Mouse (Mus musculus) embryo, embryonic 10 days (tissue): ENCODE results near the gene Camkk1.
A peak's percentile ranks its signal among the peaks of the same experiment; 100 is the strongest.

Source experiments
- DNase-seq: peaks from one replicate; pipeline ENCODE4 v3.0.0-alpha.2; 2015; ENCODE audit warnings: low spot score

Gene Camkk1

GRCm38 (mm10) chr11:73057701-73058100 is 38.9 kb downstream of the Camkk1 start:
- no peak for DNase-seq

GRCm38 (mm10) chr11:73059630-73060029 is 40.8 kb downstream of the Camkk1 start:
- no peak for DNase-seq

DNA sequence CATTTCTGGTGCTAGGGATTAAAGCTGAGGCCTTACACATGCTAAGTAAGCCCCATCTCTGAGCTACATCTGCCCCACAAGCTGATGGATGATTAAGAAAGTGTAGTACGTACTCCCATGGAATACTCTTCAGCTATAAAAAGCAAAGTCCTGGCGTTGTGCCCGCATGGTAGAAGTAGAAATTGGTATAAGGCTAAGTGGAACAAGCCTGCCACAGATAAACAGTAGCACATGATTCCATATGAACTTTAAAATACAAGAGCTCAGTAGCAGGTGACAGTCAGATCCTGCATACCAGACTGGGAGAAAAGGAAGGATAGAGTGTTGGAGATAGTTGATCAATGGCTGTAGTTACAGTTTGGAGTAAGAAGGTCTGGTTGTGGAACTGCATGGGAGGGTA is 42.6 kb downstream of the Camkk1 start:
- DNase-seq, result no peak

- peak; percentile 47 for DNase-seq
Observed at GRCm38 (mm10) chr11:73071839-73072238, 53.0 kb downstream of the Camkk1 start.

- DNase-seq, result no peak
Observed at GRCm38 (mm10) chr11:73076295-73076694, 57.5 kb downstream of the Camkk1 start.

- DNase-seq, result no peak
Observed at GRCm38 (mm10) chr11:73076733-73077132, 57.9 kb downstream of the Camkk1 start.

- DNase-seq, result no peak
Observed at GRCm38 (mm10) chr11:73077211-73077720, 58.5 kb downstream of the Camkk1 start.

GRCm38 (mm10) chr11:73078615-73079014 is 59.8 kb downstream of the Camkk1 start:
- no peak for DNase-seq

DNA sequence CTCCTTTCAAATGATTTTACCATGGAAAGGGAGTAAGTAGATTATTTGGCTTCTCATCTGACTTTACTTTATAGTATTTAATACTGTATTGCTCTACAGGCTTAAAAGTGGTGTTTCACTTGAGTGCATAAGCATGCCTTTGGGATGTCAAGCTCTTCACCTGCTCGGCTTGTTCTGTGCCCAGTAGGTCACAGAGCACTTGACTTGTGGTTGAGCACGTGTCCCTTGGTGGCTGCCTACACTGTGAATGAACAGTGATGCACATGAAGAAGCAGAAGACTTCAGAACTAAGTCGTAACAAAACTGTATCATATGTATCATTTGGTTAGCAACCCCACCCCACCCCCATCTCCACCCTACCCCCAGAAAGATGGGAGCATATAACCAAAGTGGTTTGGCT is 61.5 kb downstream of the Camkk1 start:
- DNase-seq, result no peak

DNA sequence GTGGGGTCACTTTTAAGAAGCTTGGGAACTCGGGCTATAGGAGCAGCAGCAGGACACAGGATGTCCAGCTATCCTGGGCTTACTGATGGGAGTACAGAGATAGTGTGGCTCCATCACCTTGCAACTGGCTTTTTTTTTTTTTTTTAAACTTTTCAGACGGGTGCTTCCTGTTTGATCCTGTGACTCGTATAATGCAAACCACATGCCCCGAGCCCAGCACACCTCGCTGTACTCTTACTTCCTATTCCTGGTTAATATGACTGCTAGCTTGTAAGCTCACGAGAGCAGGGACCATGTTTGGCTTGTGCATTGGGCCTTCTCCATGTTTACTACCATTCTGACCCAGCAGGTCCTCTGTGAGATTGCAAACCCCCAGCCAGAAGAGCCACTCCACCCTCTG is 65.5 kb downstream of the Camkk1 start:
- DNase-seq, result no peak

DNA sequence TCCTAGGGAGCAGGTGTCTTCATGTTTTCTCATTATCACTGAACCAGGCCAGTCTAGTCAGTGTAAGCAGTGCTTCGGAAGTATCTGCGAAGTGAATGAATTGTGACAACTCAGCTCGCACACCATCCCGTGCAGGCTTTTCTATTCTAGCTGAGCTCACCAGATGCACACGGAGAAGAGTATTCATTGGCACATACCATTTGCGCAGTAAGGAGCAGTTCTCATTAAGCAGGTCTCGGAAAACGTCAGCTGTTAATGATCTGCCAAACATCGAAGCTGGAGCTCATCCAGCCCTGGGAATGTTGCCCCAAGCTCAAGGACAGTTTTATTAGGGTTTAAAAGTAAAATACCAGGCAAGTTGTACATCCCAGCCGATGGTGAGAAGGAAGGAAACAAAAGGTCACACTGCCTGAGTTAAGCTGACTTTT is 66.0 kb downstream of the Camkk1 start:
- DNase-seq, result no peak

DNA sequence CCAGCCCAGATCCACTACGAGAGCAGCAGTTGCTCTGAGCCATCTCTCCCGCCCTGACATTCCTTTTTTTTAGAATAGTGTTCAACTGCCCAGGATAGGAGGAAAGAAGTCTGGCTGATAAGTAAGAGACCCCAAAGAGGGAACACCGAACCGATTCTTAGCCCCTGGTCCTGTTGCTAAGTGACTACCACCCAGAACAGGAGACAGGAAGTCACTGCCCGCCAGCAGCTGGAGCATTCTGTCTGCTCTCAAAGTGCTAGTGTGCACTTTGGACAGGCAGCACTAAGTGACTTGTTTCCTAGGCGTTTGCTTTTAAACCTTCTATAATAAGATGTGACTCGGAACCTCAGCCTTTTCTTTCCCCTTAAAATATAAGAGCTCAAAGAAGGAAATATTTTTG is 66.6 kb downstream of the Camkk1 start:
- no peak for DNase-seq

DNA sequence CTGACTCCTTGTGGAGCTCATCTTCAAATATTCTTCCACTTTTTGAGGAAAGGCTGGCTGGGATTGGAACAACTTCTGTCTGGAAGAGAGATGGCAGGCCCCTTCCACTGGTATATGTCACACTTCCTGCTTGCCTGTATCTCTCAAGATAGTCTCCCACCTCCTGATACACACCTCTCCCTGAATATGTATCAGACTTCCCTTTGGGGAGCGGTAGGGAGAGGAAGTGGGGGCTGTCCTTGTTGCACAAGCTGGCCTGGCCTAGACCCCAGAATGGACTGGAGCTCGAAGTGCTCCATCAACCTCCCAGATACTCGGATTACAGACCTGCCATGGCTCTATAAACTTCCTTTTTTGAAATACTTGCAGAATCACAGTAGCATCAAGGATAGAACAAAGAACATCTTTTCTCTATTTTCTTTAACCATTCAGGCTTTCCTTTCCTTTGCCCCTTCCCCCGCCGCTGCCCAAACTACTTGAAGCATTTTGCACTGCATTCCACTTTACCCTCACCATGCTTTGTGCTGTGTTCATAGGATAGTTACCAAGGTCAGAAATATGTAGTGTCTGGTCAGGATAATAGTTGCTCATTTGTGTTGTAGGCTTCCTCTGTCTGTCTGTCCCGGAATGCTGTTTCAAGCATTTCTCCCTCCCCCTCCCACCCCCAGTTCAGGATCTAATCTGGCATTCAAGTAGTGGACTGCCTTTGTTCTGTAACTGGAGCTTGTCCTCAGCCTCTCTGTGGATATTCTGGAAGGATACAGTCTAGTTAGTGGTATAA is 69.1 kb downstream of the Camkk1 start:
- DNase-seq, result no peak

- no peak for DNase-seq
Observed at GRCm38 (mm10) chr11:73090283-73090682, 71.5 kb downstream of the Camkk1 start, which contains the start of gene Itgae. Itgae (plus strand) TSS chr11:73090583.

DNA sequence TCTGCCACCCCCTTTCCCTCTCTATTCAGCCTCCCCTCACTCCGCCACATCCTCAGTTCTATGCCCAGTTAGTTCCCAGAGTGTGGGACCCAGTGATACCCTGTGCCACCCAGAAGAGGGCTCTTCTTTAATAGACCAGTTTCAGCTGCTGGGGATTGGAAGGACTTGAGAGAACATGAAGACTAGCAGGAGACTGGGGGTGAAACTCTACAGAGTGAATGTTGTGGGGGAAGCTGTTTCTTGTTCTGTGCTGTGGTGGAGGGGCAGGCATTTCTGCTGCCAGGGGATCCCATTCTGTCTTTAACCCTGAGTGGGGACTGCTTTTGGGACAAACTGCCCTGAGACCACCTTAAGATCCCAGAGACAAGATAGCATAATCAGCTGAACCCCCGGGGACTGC is 72.0 kb downstream of the Camkk1 start:
- no peak for DNase-seq
